Mouse (Mus musculus): ENCODE measurements around the gene 4933428G20Rik.

4933428G20Rik gene

GRCm38 (mm10) chr11:97505784-97506183, 5.6 kb upstream of the 4933428G20Rik start:
- no peak for DNase-seq (ENCODE audit: low spot score in 2 of 2)

DNA sequence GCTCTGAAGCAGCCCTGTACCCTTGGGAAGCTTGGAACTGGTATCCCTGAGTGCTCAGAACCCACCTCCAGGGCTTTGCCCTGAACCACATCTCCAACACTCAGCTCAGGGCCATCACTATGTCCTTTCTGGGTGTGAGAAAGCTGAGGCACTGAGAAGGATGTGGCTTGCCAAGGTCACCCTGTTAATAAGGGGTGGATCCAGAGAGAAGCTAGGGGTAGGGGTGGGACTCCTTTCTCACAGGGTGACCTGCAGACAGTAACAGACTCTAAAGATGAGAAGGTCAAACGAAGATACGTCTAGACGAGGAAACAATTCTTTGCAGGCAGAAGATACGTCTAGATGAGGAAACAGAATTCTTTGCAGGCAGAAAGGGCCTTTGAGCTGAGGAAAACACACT, 2.7 kb upstream of the 4933428G20Rik start:
- no peak for DNase-seq (ENCODE audit: low spot score in 2 of 2)

- no peak for DNase-seq (ENCODE audit: low spot score in 2 of 2)
Measured at GRCm38 (mm10) chr11:97502383-97502782, 2.2 kb upstream of the 4933428G20Rik start.

DNA sequence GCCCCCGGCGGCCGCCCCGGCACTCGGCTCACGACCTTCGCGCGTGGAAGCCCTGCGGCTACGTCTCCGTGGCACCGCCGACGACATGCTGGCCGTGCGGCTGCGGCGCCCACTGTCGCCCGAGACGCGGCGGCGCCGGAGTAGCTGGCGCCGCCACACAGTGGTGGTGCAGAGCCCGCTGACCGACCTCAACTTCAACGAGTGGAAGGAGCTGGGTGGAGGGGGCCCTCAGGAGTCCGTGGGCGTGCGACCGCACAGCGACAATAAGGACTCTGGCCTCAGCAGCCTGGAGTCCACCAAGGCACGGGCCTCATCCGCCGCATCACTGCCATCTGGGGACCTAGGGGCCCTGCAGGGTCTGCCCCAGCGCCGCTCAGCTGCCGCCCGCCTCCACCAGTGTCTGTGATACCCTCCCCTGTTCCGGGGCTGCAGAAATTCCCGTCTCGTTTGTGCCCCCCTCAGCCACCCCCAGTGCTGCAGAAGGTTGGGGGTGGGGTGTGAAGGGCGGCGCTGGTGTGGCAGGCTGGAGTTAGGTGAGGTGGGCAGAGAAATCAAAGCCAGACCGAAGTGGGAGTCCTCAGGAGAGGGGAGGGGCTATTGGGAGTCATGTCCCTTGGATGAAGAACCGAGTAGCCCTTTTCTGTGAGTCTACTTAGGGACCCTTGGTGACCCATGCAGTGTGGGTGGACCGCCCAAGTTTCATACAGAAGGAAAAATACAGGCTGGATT, 744 bp upstream of the 4933428G20Rik start:
- no peak for DNase-seq (ENCODE audit: low spot score in 2 of 2)

- no peak for DNase-seq (ENCODE audit: low spot score in 2 of 2)
Measured at GRCm38 (mm10) chr11:97497543-97497942, 2.6 kb downstream of the 4933428G20Rik start.

GRCm38 (mm10) chr11:97492836-97493235, 7.3 kb downstream of the 4933428G20Rik start:
- DNase-seq (ENCODE audit: low spot score in 2 of 2) = no peak

DNA sequence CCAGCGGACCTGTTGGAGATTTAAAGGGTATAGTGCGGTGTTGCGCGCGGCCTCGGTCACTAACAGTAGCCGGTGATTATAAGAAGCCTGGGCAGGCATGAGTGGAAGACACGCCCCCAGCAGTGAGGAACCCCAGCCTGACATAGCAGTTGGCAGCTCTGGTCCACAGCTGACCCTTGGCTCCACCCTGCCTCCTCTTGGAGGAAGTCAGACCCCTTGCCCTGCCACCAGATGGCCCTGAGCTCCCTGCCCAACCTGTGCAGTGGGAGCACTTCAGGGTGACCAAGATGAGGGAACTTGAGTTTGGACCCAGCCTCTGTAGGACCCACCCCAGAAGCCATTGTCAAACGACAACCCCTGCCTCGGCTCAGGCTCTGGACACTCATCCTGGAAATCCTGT, 8.5 kb downstream of the 4933428G20Rik start:
- no peak for DNase-seq (ENCODE audit: low spot score in 2 of 2)

DNA sequence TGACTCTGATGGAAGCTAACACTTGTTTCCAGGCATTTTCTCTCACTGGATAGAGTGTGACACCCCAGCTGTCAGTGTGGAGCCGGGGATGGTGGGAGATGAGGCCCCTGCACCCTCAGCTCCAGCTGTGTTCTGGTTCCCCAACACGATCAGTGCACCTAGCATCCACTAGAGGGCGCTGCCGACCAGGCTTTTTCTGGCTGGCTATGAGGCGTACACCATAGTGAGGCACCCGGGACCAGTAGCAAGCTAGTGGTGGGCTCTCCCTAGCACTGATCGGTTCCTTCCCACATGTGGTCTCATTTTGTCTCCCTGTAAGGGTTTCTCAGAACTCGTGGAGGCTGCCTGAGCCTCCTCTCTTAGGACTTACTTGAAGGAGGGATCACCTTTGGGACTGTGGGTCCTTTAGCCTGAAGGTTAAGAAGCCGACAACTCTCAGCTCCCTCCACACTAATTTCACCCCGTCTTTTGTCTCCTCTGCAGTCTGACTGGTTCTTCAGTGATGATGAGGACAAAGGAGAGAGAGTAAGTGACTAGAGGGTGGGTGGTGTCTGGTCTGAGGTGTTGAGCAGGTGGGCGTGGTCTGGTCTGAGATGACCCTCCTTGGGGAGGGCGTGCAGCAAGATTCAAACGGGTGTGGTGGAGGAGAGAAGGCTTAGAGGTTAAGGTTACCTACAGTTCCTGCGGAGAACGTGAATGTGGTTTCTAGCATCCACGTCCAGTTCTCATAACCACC, 10.4 kb downstream of the 4933428G20Rik start:
- DNase-seq (ENCODE audit: low spot score in 2 of 2) = peak; percentile 32 to 57

- no peak for DNase-seq (ENCODE audit: low spot score in 2 of 2)
Measured at GRCm38 (mm10) chr11:97487656-97488055, 12.5 kb downstream of the 4933428G20Rik start.

- no peak for DNase-seq (ENCODE audit: low spot score in 2 of 2)
Measured at GRCm38 (mm10) chr11:97485661-97486060, 14.5 kb downstream of the 4933428G20Rik start.

DNA sequence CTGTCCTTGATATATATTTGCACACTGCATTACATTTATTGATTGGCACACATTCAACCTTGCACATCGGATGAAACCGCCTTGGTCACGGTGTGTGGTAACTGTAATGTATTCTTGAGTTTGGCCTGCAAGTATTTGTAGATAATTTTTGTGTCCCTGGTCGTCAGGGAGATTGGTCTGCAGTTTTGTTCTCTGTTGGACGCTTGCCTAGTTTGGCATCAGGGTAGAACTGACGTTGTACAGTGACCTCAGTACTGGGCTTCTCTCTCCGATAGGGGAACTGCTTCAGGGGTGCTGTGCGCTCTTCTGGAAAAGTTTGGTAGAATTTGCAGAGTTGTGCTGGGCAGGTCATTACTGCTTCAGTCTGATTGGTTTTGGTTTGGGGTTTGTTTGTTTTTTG, 20.3 kb downstream of the 4933428G20Rik start:
- peak in 1 of 2 experiments; percentile 23 for DNase-seq (ENCODE audit: low spot score in 2 of 2)

DNA sequence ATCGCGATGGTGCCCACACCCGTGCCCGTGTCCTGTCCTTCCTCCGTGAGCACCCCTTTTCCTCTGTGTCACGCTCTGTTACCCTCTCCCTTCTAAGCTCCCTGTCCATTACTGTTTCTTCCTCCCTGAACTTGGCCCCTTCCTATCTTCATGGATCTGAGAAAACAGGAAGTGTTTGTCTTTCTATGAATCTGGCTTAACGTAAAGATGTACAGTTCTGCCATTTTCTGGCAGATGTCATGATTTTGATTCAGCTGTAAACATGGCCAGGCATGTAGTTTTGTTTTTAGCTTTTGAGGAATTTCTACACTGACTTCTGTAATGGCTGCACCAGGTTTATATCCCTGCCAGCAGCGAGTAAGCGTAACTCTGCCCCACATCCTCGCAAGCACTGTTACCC, 21.1 kb downstream of the 4933428G20Rik start:
- no peak for DNase-seq (ENCODE audit: low spot score in 2 of 2)

GRCm38 (mm10) chr11:97478345-97478744, 21.8 kb downstream of the 4933428G20Rik start:
- no peak for DNase-seq (ENCODE audit: low spot score in 2 of 2)

DNA sequence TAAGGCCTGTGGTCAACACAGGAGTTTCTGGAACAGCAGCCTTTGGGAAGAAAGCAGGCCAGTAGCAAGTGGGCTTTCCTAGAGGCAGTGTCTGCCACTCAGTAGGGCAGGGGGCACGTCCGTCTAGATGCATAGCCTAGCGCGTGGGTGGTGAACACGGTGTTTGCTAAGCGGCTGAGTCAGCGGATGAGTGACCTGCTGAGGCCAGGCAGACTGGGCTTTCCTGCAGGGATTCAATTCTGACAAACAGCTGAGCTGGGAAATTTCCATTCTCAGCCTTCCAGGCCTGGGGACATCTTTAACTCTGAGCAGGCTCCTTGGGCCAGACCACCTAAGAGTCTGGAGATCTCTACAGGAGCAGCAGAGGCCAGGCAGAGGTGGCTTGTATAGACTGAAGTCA, 22.7 kb downstream of the 4933428G20Rik start:
- no peak for DNase-seq (ENCODE audit: low spot score in 2 of 2)

- peak in 1 of 2 experiments; percentile 31 for DNase-seq (ENCODE audit: low spot score in 2 of 2)
Measured at GRCm38 (mm10) chr11:97476334-97477095, 23.6 kb downstream of the 4933428G20Rik start.

DNA sequence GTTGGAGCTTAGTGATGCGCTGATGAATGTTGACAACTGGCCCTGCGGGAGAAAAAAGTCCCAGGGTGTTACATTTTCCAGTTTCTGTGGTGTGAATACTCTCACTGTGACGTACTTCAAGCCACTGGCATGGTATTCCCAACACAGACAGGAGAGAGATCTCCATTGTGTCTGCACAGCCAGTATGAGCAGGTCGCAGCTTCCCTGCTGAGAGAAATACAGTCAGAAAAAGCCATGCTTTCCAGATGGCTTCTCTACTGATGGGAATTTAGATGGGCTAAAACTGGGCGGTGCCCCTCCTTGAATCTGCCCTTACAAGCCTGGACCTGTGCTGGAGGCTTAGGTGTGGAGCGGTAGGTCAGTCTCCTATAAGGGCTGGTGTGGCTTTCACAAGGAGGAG, 28.9 kb downstream of the 4933428G20Rik start:
- DNase-seq (ENCODE audit: low spot score in 2 of 2) = no peak

DNA sequence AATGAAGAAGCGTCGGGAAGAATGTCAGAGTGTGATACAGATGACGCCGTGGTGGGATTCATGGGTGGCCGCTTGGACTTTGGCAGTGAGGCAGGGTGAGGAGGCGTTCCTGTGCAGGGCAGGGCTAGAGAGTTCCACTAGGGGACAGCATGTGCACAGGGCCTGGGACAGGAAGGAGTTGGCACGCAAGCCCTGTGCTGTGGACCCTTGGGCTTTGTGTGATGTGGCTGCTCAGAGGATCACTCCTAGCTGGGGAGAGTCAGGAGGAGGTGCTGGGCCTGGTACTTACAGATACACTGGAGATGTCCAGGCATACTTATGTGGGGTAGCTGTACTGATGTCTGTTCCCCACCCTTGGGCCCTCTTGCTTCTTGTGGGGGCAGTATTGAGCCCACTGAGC, 30.3 kb downstream of the 4933428G20Rik start:
- no peak for DNase-seq (ENCODE audit: low spot score in 2 of 2)

- peak; percentile 53 to 80 for DNase-seq (ENCODE audit: low spot score in 2 of 2)
Measured at GRCm38 (mm10) chr11:97468639-97469287, 31.4 kb downstream of the 4933428G20Rik start.

GRCm38 (mm10) chr11:97466444-97467160, 33.5 kb downstream of the 4933428G20Rik start:
- DNase-seq (ENCODE audit: low spot score in 2 of 2) = no peak

DNA sequence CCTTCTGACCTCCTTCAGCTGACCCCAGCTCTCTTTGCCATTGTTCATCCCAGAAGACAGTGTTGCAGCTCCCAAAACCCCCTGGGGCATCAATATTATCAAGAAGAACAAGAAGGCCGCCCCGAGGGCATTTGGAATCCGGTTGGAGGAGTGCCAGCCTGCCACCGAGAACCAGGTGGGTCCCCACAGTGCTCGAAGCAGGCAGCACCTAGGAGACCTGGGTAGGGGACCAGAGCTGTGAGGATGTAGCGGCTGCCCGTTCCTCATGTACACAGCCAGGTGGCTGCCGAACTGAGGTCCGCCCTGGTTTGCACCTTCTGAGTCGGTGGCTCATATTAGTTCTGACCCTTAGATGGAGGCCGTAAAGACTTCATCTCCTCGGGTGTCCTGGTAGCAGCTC, 34.2 kb downstream of the 4933428G20Rik start:
- DNase-seq (ENCODE audit: low spot score in 2 of 2) = no peak

DNA sequence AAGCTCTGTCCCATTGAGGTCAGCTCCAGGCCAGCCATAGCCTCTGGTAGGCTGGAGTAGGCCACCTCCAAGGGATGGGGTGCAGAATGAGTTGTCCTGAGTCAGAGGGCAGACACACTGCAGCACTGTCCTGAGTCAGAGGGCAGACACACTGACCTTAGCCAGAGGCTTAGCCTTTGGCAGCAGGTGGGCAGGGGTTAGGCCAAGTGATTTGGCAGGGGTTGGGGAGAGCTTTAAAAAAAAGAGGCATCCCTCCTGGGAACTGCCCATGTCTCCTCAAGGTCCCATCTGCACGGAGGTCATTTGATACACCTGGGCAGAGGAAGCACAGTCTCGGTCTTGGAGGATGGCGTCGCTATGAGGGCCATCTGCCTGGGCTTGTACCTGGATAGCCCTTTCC, 36.1 kb downstream of the 4933428G20Rik start:
- DNase-seq (ENCODE audit: low spot score in 2 of 2) = no peak

Data from heart, adult 9 months (tissue).